Mouse (Mus musculus): Measurements from ENCODE around the gene Ppm1k. TPM values are rescaled to one million over a fixed set of nuclear protein-coding genes. Genes with fewer than 3 reads are reported as not detected.
A peak's percentile ranks its signal among the peaks of the same experiment; 100 is the strongest.

Gene Ppm1k
- polyA plus RNA-seq, 1 experiment from 2014 or later: 8.2 TPM

DNA sequence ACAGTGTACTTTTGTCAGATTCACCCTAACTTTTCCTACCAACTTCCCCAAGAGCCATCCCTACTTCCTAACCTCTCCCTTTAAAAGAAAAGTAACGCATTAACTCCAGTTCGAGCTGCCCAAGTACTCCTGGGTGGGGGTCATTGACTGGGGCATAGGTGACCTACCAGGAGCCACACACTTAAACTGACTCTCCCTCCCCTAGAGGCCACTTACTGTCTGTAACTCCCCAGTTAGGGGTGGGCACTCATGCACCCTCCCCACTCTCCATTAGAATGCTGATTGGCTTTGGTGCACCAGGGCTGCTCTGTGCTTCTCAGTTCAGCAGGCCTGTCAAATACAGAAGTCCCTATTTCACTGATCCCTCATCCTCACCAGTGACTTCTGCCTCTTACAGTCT lies 8.3 kb downstream of the Ppm1k start:
- 89% methylated on average over 2 of the region's 2 CpGs for WGBS
- Histone ChIP-seq H3K27me3 (ENCODE audit: control insufficient read depth, insufficient read depth, low read length) (no peaks in the 10 kb centered on the region), H3K27ac (ENCODE audit: low read depth, low read length) (no peak overlapping the region), H3K4me1 (replicated peaks; ENCODE audit: control insufficient read depth, insufficient read depth, low read length) (no peaks in the 10 kb centered on the region), H3K9ac (ENCODE audit: low read depth, low read length) (no peak overlapping the region), H3K4me2 (replicated peaks; ENCODE audit: low read depth, low read length) (no peak overlapping the region), H3K36me3 (ENCODE audit: control insufficient read depth, insufficient read depth, low read length) (no peaks in the 10 kb centered on the region), H3K9me3 (ENCODE audit: control insufficient read depth, low read length) (no peaks in the 10 kb centered on the region), H3K4me3 (ENCODE audit: low read depth, low read length) (no peak overlapping the region)
- DNase-seq (ENCODE audit: low spot score) (no peak), ATAC-seq (ENCODE audit: low FRiP score) (0 out of 2 replicates have a peak, but pooled peaks have one; percentile 27)

DNA sequence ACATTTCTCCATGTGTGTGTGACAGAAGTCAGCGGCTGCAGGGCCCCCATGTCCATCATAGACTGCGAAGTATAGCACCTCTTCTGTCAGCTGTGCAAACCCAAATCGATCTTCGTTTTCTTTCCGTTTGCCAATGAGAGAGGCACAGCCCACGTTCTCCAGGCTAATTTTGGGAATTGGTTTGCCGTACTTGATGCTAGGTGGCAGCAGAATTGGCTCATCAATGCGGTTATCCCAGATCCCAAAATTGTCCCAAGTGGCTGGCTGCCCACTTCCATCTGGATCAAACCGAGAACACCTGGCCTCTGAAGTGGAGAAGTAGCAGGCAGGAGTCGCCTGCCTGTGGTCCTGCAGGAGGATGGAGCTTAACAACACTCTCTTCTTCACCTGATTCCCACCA lies 10.5 kb downstream of the Ppm1k start:
- Histone ChIP-seq H3K27ac (ENCODE audit: low read depth, low read length) (no peak overlapping the region), H3K4me3 (ENCODE audit: low read depth, low read length) (no peak overlapping the region), H3K4me1 (replicated peaks; ENCODE audit: control insufficient read depth, insufficient read depth, low read length) (no peaks in the 10 kb centered on the region), H3K4me2 (replicated peaks; ENCODE audit: low read depth, low read length) (no peak overlapping the region), H3K27me3 (ENCODE audit: control insufficient read depth, insufficient read depth, low read length) (no peaks in the 10 kb centered on the region), H3K36me3 (ENCODE audit: control insufficient read depth, insufficient read depth, low read length) (no peaks in the 10 kb centered on the region), H3K9ac (ENCODE audit: low read depth, low read length) (no peak overlapping the region), H3K9me3 (ENCODE audit: control insufficient read depth, low read length) (no peaks in the 10 kb centered on the region)
- no peak for DNase-seq (ENCODE audit: low spot score)
- WGBS: 90% methylated on average over 10 of the region's 10 CpGs
- no peak for ATAC-seq (ENCODE audit: low FRiP score)

GRCm38 (mm10) chr6:57520749-57521652 lies 14.3 kb downstream of the Ppm1k start:
- H3K27me3 ChIP-seq (ENCODE audit: control insufficient read depth, insufficient read depth, low read length): no peaks in the 10 kb centered on the region
- DNase-seq (ENCODE audit: low spot score): no peak
- no peak overlapping the region for H3K27ac ChIP-seq (ENCODE audit: low read depth, low read length)
- no peaks in the 10 kb centered on the region for H3K36me3 ChIP-seq (ENCODE audit: control insufficient read depth, insufficient read depth, low read length)
- H3K4me1 ChIP-seq (replicated peaks; ENCODE audit: control insufficient read depth, insufficient read depth, low read length): no peaks in the 10 kb centered on the region
- no peaks in the 10 kb centered on the region for H3K9me3 ChIP-seq (ENCODE audit: control insufficient read depth, low read length)
- H3K4me2 ChIP-seq (replicated peaks; ENCODE audit: low read depth, low read length): no peak overlapping the region
- 82% methylated on average over 10 of the region's 10 CpGs for WGBS
- no peak overlapping the region for H3K9ac ChIP-seq (ENCODE audit: low read depth, low read length)
- ATAC-seq (ENCODE audit: low FRiP score): no peak
- no peak overlapping the region for H3K4me3 ChIP-seq (ENCODE audit: low read depth, low read length)

DNA sequence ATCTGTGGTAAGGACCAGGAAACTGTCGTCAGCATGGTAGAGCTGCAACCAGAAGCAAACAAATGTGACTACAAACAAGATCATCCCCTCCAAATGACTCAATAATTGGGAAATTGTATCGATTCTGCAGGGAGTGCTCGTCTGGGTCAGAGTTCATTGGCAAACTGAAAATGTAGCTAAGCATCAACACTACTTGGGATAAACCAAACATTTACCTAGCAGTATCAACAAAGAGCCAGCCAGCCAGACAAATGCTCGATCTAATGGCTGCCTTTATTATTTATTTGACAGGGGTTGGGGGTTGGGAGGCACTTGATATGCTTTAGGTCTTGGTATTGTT lies 21.3 kb downstream of the Ppm1k start:
- Histone ChIP-seq H3K4me1 (replicated peaks; ENCODE audit: control insufficient read depth, insufficient read depth, low read length) (no peaks in the 10 kb centered on the region), H3K4me3 (ENCODE audit: low read depth, low read length) (no peak overlapping the region), H3K27me3 (ENCODE audit: control insufficient read depth, insufficient read depth, low read length) (no peaks in the 10 kb centered on the region), H3K36me3 (ENCODE audit: control insufficient read depth, insufficient read depth, low read length) (no peaks in the 10 kb centered on the region), H3K4me2 (replicated peaks; ENCODE audit: low read depth, low read length) (no peak overlapping the region), H3K9ac (ENCODE audit: low read depth, low read length) (no peak overlapping the region), H3K9me3 (ENCODE audit: control insufficient read depth, low read length) (no peaks in the 10 kb centered on the region), H3K27ac (ENCODE audit: low read depth, low read length) (no peak overlapping the region)
- no peak for ATAC-seq (ENCODE audit: low FRiP score)
- WGBS: 81% methylated on average over 4 of the region's 4 CpGs
- DNase-seq (ENCODE audit: low spot score): no peak

DNA sequence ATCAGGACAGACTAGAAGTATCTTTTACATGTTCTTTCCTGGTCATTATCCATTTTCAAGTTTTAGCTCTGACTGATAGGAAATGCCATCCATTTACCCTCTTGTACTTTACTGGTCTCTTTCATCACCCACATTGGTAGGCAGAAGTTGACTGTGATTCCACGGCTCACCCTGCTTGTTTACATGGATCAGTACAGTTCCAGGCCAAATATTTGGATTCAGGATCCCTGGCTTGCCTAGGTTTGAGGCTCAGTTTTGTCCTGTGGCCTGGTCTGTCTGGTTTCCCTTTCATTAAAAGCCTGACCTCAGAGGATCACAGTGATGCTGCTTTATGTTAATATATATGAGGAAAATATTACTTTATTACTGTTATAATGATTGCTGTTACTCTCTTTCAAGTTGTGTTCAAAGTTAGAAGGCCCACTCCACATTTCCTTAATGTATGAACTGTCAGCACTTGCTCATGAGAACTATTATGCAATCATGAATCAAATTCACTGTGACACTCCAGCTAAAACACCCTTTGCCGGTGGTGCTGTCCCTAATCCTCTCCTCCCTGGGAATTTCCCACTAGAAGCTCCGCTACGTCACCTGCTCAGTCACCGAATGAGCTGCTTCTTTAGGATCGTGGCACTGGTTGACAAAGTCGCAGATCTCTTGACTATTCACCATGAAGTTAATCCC lies 21.8 kb downstream of the Ppm1k start:
- DNase-seq (ENCODE audit: low spot score): no peak
- no peak overlapping the region for H3K4me2 ChIP-seq (replicated peaks; ENCODE audit: low read depth, low read length)
- H3K4me3 ChIP-seq (ENCODE audit: low read depth, low read length): no peak overlapping the region
- H3K36me3 ChIP-seq (ENCODE audit: control insufficient read depth, insufficient read depth, low read length): no peaks in the 10 kb centered on the region
- no peak overlapping the region for H3K27ac ChIP-seq (ENCODE audit: low read depth, low read length)
- H3K9me3 ChIP-seq (ENCODE audit: control insufficient read depth, low read length): no peaks in the 10 kb centered on the region
- 88% methylated on average over 7 of the region's 7 CpGs for WGBS
- no peak for ATAC-seq (ENCODE audit: low FRiP score)
- H3K9ac ChIP-seq (ENCODE audit: low read depth, low read length): no peak overlapping the region
- H3K27me3 ChIP-seq (ENCODE audit: control insufficient read depth, insufficient read depth, low read length): no peaks in the 10 kb centered on the region
- no peaks in the 10 kb centered on the region for H3K4me1 ChIP-seq (replicated peaks; ENCODE audit: control insufficient read depth, insufficient read depth, low read length)

GRCm38 (mm10) chr6:57511899-57512298 lies 23.4 kb downstream of the Ppm1k start:
- no peaks in the 10 kb centered on the region for H3K4me1 ChIP-seq (replicated peaks; ENCODE audit: control insufficient read depth, insufficient read depth, low read length)
- H3K9ac ChIP-seq (ENCODE audit: low read depth, low read length): no peak overlapping the region
- H3K27me3 ChIP-seq (ENCODE audit: control insufficient read depth, insufficient read depth, low read length): no peaks in the 10 kb centered on the region
- H3K36me3 ChIP-seq (ENCODE audit: control insufficient read depth, insufficient read depth, low read length): no peaks in the 10 kb centered on the region
- no peaks in the 10 kb centered on the region for H3K9me3 ChIP-seq (ENCODE audit: control insufficient read depth, low read length)
- no peak overlapping the region for H3K4me3 ChIP-seq (ENCODE audit: low read depth, low read length)
- no peak for DNase-seq (ENCODE audit: low spot score)
- WGBS: 88% methylated on average over 5 of the region's 5 CpGs
- ATAC-seq (ENCODE audit: low FRiP score): no peak
- no peak overlapping the region for H3K4me2 ChIP-seq (replicated peaks; ENCODE audit: low read depth, low read length)
- no peak overlapping the region for H3K27ac ChIP-seq (ENCODE audit: low read depth, low read length)

DNA sequence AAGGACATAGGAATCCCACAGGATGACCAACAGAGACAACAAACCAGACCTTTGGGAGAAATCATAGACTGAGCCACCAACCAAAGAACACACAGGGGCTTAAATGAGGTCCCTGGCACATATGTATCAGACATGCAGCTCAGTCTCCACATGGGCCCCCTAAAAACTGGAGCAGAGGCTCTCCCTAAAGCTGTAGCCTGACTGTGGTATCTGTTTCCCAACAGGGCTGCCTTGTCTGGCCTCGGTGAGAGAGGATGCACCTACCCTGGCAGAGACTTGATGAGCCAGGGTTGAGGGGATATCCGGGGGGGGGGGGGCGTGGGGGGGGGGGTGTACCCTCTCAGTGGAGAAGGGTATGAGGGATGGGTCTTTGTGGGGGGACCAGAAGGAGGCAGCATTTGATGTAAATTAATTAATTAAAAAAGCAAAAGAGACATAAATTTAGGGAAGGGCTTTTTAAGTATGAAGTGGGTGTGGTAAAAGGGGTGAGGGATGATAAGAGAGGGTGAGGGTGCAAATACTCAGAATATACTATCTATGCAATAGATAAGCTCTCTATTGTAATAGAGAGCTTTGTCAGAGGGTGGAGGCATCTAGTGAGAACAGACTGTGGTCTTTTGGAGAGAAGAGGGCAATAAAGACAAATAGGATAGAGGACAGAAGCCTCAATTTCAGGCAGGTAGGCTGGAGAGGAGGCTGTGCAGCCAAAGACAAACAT lies 31.4 kb downstream of the Ppm1k start:
- Histone ChIP-seq H3K4me1 (replicated peaks; ENCODE audit: control insufficient read depth, insufficient read depth, low read length) (no peaks in the 10 kb centered on the region), H3K4me2 (replicated peaks; ENCODE audit: low read depth, low read length) (no peak overlapping the region), H3K36me3 (ENCODE audit: control insufficient read depth, insufficient read depth, low read length) (no peaks in the 10 kb centered on the region), H3K4me3 (ENCODE audit: low read depth, low read length) (no peak overlapping the region), H3K27me3 (ENCODE audit: control insufficient read depth, insufficient read depth, low read length) (no peaks in the 10 kb centered on the region), H3K27ac (ENCODE audit: low read depth, low read length) (no peak overlapping the region), H3K9me3 (ENCODE audit: control insufficient read depth, low read length) (no peaks in the 10 kb centered on the region), H3K9ac (ENCODE audit: low read depth, low read length) (no peak overlapping the region)
- ATAC-seq (ENCODE audit: low FRiP score) (no peak), DNase-seq (ENCODE audit: low spot score) (no peak)
- 63% methylated on average over 2 of the region's 3 CpGs for WGBS

GRCm38 (mm10) chr6:57499209-57499608 lies 36.1 kb downstream of the Ppm1k start:
- Histone ChIP-seq H3K36me3 (ENCODE audit: control insufficient read depth, insufficient read depth, low read length) (no peaks in the 10 kb centered on the region), H3K4me1 (replicated peaks; ENCODE audit: control insufficient read depth, insufficient read depth, low read length) (no peaks in the 10 kb centered on the region), H3K4me2 (replicated peaks; ENCODE audit: low read depth, low read length) (no peak overlapping the region), H3K27ac (ENCODE audit: low read depth, low read length) (no peak overlapping the region), H3K4me3 (ENCODE audit: low read depth, low read length) (no peak overlapping the region), H3K9me3 (ENCODE audit: control insufficient read depth, low read length) (no peaks in the 10 kb centered on the region), H3K9ac (ENCODE audit: low read depth, low read length) (no peak overlapping the region), H3K27me3 (ENCODE audit: control insufficient read depth, insufficient read depth, low read length) (no peaks in the 10 kb centered on the region)
- DNase-seq (ENCODE audit: low spot score): no peak
- WGBS: 86% methylated on average over 2 of the region's 2 CpGs
- no peak for ATAC-seq (ENCODE audit: low FRiP score)

Measured in hindbrain, embryonic 11.5 days (tissue).